Mouse (Mus musculus) liver, embryonic 12.5 days (tissue): ENCODE measurements around the gene Fam163b. TPM values are rescaled to one million over a fixed set of nuclear protein-coding genes. Genes with fewer than 3 reads are reported as not detected.

ENCODE experiments used
- ATAC-seq: fragments of 200-750 bp; cut with Nextera tagmentation; 2 replicates; pipeline ENCODE4 v1.8.0; 2017; ENCODE audit warnings: moderate number of reproducible peaks, mild to moderate bottlenecking, moderate library complexity
- H3K27ac ChIP-seq: fragments of 300-500 bp; sonication (generic); 2 replicates; pipeline ENCODE4 v1.5.1; 2016; ENCODE audit warnings: mild to moderate bottlenecking
- H3K27me3 ChIP-seq: fragments of 300-500 bp; sonication (generic); replicated peaks from 2 replicates; pipeline ENCODE4 v1.6.1; 2016; ENCODE audit warnings: mild to moderate bottlenecking, moderate library complexity
- H3K36me3 ChIP-seq: fragments of 300-500 bp; sonication (generic); 2 replicates; pipeline ENCODE4 v1.6.1; 2016; ENCODE audit warnings: mild to moderate bottlenecking, moderate library complexity
- H3K4me1 ChIP-seq: fragments of 300-500 bp; sonication (generic); 2 replicates; pipeline ENCODE4 v1.6.1; 2016
- H3K4me2 ChIP-seq: fragments of 300-500 bp; sonication (generic); 2 replicates; pipeline ENCODE4 v1.6.1; 2016; ENCODE audit warnings: mild to moderate bottlenecking, moderate library complexity
- H3K4me3 ChIP-seq: fragments of 300-500 bp; sonication (generic); 2 replicates; pipeline ENCODE4 v1.5.1; 2016; ENCODE audit warnings: mild to moderate bottlenecking, moderate library complexity
- H3K9ac ChIP-seq: fragments of 300-500 bp; sonication (generic); 2 replicates; pipeline ENCODE4 v1.6.1; 2016; ENCODE audit warnings: mild to moderate bottlenecking, moderate library complexity
- H3K9me3 ChIP-seq: fragments of 300-500 bp; sonication (generic); replicated peaks from 2 replicates; pipeline ENCODE4 v1.6.1; 2016; ENCODE audit warnings: mild to moderate bottlenecking, moderate library complexity
- WGBS: fragments of 180-500 bp; shearing (Covaris S2); methylation state at CpG from one replicate; pipeline ENCODE4 v1.1.7; 2016; ENCODE audit not compliant: insufficient replicate concordance; 5-methylcytosine and 5-hydroxymethylcytosine counted together
- polyA plus RNA-seq: library from polyadenylated mRNA; unstranded; fragments of >200 nt; fragmentation: Nextera tagmentation; extraction: Ambion mirVana; gene quantifications from 2 replicates; pipeline ENCODE4 v1.2.1, GENCODE M21; 2016

Fam163b gene
- polyA plus RNA-seq, 1 experiment from 2014 or later, result 0.08 TPM

GRCm38 (mm10) chr2:27163851-27164250 lies 21.6 kb upstream of the Fam163b start:
- H3K9me3 ChIP-seq, result no peaks in the 10 kb centered on the region
- 68% methylated on average over 5 of the region's 5 CpGs for WGBS
- no peak overlapping the region for H3K27ac ChIP-seq

DNA sequence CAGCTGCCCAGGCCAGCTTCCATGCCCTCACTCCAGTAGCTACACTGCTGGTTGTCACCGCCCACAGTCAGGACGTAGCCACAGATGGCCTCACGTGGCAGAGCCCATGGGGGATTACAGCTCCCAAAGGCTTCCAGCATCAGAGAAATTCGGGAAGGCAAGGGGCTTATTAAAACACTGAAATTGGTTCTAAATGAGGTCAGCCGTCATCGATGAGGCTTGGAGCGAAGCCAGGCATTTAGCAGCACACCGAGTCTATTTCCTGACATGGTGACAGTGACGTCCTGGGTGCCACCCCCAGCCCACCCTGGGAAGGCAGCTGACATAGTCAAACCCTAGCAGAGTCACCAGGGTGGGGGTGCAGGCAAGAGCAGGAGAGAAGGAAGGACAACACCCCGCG lies 20.4 kb upstream of the Fam163b start:
- ATAC-seq, result no peak
- no peaks in the 10 kb centered on the region for H3K4me1 ChIP-seq
- 59% methylated on average over 11 of the region's 11 CpGs for WGBS
- no peaks in the 10 kb centered on the region for H3K9me3 ChIP-seq
- no peak overlapping the region for H3K4me2 ChIP-seq
- H3K27me3 ChIP-seq, result peaks cover 6% of the 10 kb centered on the region
- H3K4me3 ChIP-seq, result no peak overlapping the region
- no peak overlapping the region for H3K27ac ChIP-seq
- H3K9ac ChIP-seq, result no peak overlapping the region
- no peaks in the 10 kb centered on the region for H3K36me3 ChIP-seq

More at GRCm38 (mm10) chr2:27163851-27164250, 21.6 kb upstream of the Fam163b start:
- Histone ChIP-seq H3K4me3 (no peak overlapping the region), H3K4me1 (no peaks in the 10 kb centered on the region), H3K27me3 (peaks cover 6% of the 10 kb centered on the region), H3K4me2 (no peak overlapping the region), H3K9ac (no peak overlapping the region), H3K36me3 (no peaks in the 10 kb centered on the region)
- no peak for ATAC-seq

DNA sequence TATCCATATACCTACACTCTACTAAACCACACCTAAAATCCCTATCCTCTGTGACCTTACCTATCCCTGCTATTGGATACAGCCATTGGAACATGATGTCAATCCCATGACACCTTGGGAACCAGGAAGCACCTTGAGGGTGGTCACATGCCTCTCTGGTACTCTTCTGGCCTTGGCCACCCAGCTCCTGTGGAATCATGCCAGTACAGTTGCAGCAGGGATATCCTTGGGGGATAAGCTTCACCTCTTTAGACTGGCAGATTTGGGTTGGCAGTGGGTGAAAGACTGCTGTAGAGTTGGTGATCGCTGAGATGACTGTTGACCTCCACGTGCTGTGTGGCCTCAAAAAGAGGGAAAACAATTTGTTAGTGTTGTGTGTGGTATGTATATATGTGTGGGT lies 19.2 kb upstream of the Fam163b start:
- WGBS, result 68% methylated on average over 2 of the region's 2 CpGs
- H3K4me1 ChIP-seq, result no peaks in the 10 kb centered on the region
- H3K27me3 ChIP-seq, result peaks cover 5% of the 10 kb centered on the region
- no peak overlapping the region for H3K9ac ChIP-seq
- H3K4me3 ChIP-seq, result no peak overlapping the region
- no peaks in the 10 kb centered on the region for H3K9me3 ChIP-seq
- no peak for ATAC-seq
- no peak overlapping the region for H3K27ac ChIP-seq
- no peaks in the 10 kb centered on the region for H3K36me3 ChIP-seq
- no peak overlapping the region for H3K4me2 ChIP-seq

GRCm38 (mm10) chr2:27156596-27156995 lies 14.3 kb upstream of the Fam163b start:
- H3K4me2 ChIP-seq, result no peak overlapping the region
- no peak overlapping the region for H3K27ac ChIP-seq

GRCm38 (mm10) chr2:27154466-27155185 lies 12.3 kb upstream of the Fam163b start:
- peaks cover 3% of the 10 kb centered on the region; the same call in 1 of the 2 replicates for H3K27me3 ChIP-seq
- H3K4me3 ChIP-seq, result no peak overlapping the region
- no peak overlapping the region for H3K9ac ChIP-seq
- no peaks in the 10 kb centered on the region for H3K4me1 ChIP-seq
- H3K27ac ChIP-seq, result no peak overlapping the region
- H3K36me3 ChIP-seq, result no peaks in the 10 kb centered on the region
- no peak overlapping the region for H3K4me2 ChIP-seq
- ATAC-seq, result no peak
- 65% methylated on average over 10 of the region's 10 CpGs for WGBS
- no peaks in the 10 kb centered on the region for H3K9me3 ChIP-seq

More at GRCm38 (mm10) chr2:27156596-27156995, 14.3 kb upstream of the Fam163b start:
- 65% methylated on average over 6 of the region's 6 CpGs for WGBS
- ATAC-seq, result no peak
- Histone ChIP-seq H3K36me3 (no peaks in the 10 kb centered on the region), H3K9ac (no peak overlapping the region), H3K4me1 (no peaks in the 10 kb centered on the region), H3K4me3 (no peak overlapping the region), H3K9me3 (no peaks in the 10 kb centered on the region), H3K27me3 (no peaks in the 10 kb centered on the region; the same call in 1 of the 2 replicates)

DNA sequence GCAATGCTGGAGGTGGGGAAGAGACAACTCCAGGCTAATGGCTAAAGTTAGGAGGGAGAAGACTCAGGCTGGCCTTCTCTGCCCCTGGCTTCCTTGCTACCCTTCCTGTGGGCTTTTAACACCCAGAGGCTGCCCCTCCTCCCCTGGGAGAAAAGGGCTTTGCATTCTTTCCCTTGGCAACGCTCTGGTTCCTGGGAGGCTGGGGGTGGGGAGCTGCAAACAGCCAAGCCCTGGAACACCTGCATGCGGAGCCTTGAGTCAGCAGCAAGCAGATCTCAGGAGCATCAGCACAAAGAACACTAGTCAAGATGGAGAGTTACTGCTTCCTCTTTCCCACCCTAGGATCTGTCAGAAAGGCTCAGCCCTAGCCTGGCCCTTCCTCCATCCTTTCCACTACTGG lies 7.2 kb upstream of the Fam163b start:
- Histone ChIP-seq H3K27me3 (peaks cover 7% of the 10 kb centered on the region), H3K4me3 (no peak overlapping the region), H3K9me3 (no peaks in the 10 kb centered on the region), H3K4me2 (no peak overlapping the region), H3K4me1 (no peaks in the 10 kb centered on the region), H3K36me3 (no peaks in the 10 kb centered on the region), H3K27ac (no peak overlapping the region), H3K9ac (no peak overlapping the region)
- no peak for ATAC-seq
- WGBS, result 4% methylated on average over 2 of the region's 2 CpGs

- no peak overlapping the region for H3K4me3 ChIP-seq
- no peaks in the 10 kb centered on the region for H3K36me3 ChIP-seq
- no peak overlapping the region for H3K9ac ChIP-seq
- no peak for ATAC-seq
- WGBS, result 72% methylated on average over 6 of the region's 6 CpGs
- H3K4me2 ChIP-seq, result no peak overlapping the region
- peaks cover 25% of the 10 kb centered on the region for H3K27me3 ChIP-seq
- 0 out of 2 replicates have a peak, but pooled peaks cover 6% of the 10 kb centered on the region for H3K4me1 ChIP-seq
- H3K9me3 ChIP-seq, result no peaks in the 10 kb centered on the region
- no peak overlapping the region for H3K27ac ChIP-seq
Measured at GRCm38 (mm10) chr2:27146840-27147239, 4.5 kb upstream of the Fam163b start.

DNA sequence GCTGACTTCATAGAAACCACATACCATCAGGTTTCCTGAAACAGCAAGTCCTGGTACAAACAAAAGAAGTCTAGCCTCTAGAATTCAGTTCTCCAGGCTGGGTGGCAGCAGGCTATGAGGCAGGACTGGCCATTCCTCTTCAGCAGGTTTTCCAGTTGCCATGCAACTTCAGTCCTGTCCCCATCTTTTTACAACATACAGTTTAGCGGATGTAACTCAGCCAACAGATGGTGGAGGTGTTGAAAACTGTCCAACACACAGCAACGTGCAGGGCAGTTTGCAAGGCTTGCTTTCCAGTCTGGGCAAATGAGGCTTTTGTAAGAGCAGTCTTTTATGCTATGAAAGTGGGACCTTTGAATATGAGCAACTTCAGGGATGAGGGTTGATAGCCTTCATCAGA lies 2.7 kb upstream of the Fam163b start:
- H3K27ac ChIP-seq, result no peak overlapping the region
- H3K36me3 ChIP-seq, result no peaks in the 10 kb centered on the region
- H3K9me3 ChIP-seq, result no peaks in the 10 kb centered on the region
- H3K4me2 ChIP-seq, result no peak overlapping the region
- H3K9ac ChIP-seq, result no peak overlapping the region
- no peak overlapping the region for H3K4me3 ChIP-seq
- WGBS, result 46% methylated on average over 2 of the region's 2 CpGs
- no peak for ATAC-seq
- H3K27me3 ChIP-seq, result peaks cover 40% of the 10 kb centered on the region
- 0 out of 2 replicates have a peak, but pooled peaks cover 7% of the 10 kb centered on the region for H3K4me1 ChIP-seq

GRCm38 (mm10) chr2:27138356-27138755 lies 3.9 kb downstream of the Fam163b start:
- no peaks in the 10 kb centered on the region for H3K9me3 ChIP-seq
- no peak overlapping the region for H3K4me2 ChIP-seq
- 0 out of 2 replicates have a peak, but pooled peaks cover 7% of the 10 kb centered on the region for H3K4me1 ChIP-seq
- no peak overlapping the region for H3K4me3 ChIP-seq
- 42% methylated on average over 4 of the region's 4 CpGs for WGBS
- no peak overlapping the region for H3K9ac ChIP-seq
- no peaks in the 10 kb centered on the region for H3K36me3 ChIP-seq
- H3K27ac ChIP-seq, result no peak overlapping the region
- ATAC-seq, result no peak
- H3K27me3 ChIP-seq, result peaks cover 53% of the 10 kb centered on the region

DNA sequence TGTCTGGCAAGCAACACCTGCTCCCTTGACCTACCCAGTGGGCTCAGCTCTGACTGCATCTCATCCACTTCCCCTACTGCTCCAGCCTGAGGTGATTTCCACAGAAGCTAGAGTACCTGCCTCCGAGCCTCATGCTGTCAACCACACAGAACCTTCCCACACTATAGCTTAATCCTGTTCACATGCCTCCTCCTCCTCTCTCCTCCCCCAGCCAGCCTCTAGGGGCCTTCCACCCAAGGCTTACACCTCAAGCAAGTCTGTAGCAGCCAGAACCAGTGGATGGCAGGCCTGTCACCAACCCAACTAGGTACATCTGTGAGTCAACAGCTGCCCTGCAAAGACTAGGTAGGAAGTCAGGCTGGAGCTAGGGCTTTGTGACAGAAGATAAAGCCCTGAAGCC lies 5.5 kb downstream of the Fam163b start:
- no peaks in the 10 kb centered on the region for H3K36me3 ChIP-seq
- H3K4me2 ChIP-seq, result no peak overlapping the region
- H3K27ac ChIP-seq, result no peak overlapping the region
- H3K4me3 ChIP-seq, result no peak overlapping the region
- H3K9me3 ChIP-seq, result no peaks in the 10 kb centered on the region
- 0 out of 2 replicates have a peak, but pooled peaks cover under 1% of the 10 kb centered on the region for H3K4me1 ChIP-seq
- 40% methylated on average over 1 of the region's 1 CpGs for WGBS
- peaks cover 37% of the 10 kb centered on the region for H3K27me3 ChIP-seq
- H3K9ac ChIP-seq, result no peak overlapping the region
- no peak for ATAC-seq

DNA sequence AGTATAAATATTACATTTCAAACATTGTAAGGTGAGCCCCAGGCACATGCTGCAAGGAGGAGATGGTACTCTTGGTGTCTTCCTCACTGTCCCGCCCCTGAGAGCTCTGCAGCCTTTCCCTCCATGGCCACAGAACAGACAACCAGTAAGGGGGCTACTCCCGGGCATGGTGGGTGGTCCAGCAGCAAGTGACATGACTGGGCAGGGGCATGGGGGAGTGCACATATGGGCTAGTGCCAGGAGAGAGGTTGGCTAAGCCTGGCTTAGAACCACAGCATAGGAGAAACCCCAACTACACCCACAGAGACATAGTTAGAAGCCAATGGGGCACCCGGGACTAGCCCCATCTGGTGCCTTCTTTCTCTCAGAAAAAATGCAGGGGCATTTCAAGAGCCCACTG lies 6.0 kb downstream of the Fam163b start:
- no peaks in the 10 kb centered on the region for H3K4me1 ChIP-seq
- peaks cover 32% of the 10 kb centered on the region for H3K27me3 ChIP-seq
- H3K4me2 ChIP-seq, result no peak overlapping the region
- no peak for ATAC-seq
- WGBS, result 51% methylated on average over 3 of the region's 3 CpGs
- no peak overlapping the region for H3K9ac ChIP-seq
- H3K27ac ChIP-seq, result no peak overlapping the region
- no peak overlapping the region for H3K4me3 ChIP-seq
- H3K36me3 ChIP-seq, result no peaks in the 10 kb centered on the region
- H3K9me3 ChIP-seq, result no peaks in the 10 kb centered on the region

DNA sequence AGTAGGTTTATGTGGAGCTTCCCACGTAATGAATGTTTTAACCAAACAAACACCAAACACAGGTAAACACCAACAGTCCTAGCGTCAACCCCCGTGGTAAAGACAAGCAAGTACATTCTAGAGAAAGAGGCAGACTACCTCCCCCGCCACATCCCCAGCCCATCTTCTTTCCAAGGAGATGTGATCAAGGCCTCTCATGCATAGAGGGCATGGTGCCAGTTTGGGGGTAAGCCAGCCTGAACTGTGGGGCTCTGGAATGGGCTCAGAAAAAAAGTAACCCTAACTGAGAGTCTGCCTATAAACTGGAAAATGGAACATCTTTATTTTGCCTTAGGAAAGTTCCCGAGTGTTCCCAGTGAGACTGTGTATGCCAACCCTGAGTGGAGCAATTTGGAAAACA lies 6.4 kb downstream of the Fam163b start:
- Histone ChIP-seq H3K27me3 (peaks cover 28% of the 10 kb centered on the region), H3K36me3 (no peaks in the 10 kb centered on the region), H3K9ac (no peak overlapping the region), H3K4me2 (no peak overlapping the region), H3K27ac (no peak overlapping the region), H3K4me1 (no peaks in the 10 kb centered on the region), H3K4me3 (no peak overlapping the region), H3K9me3 (no peaks in the 10 kb centered on the region)
- 59% methylated on average over 5 of the region's 5 CpGs for WGBS
- ATAC-seq, result no peak
